Mouse (Mus musculus) activated CD4-positive, CD25-positive, alpha-beta regulatory T cell, adult 4 months (primary cell): Measurements from ENCODE around the gene Klk1b26. TPM values are rescaled to one million over a fixed set of nuclear protein-coding genes. Genes with fewer than 3 reads are reported as not detected.
"Not testable (repeated sequence)": the region's sequence is repeated elsewhere in the genome, so short reads cannot be mapped to it uniquely, and the experiment has no call there.

Experiments
- ATAC-seq: one replicate; pipeline ENCODE4 v1.8.0; 2017
- polyA plus RNA-seq, 2 experiments: library from polyadenylated mRNA; unstranded; fragments of 100-300 nt; shearing (Covaris generic); gene quantifications; one replicate each; pipeline ENCODE4 v1.2.1; 2017

Klk1b26 gene
- not detected for polyA plus RNA-seq

GRCm38 (mm10) chr7:44011868-44012267 is at the start of gene Klk1b26:
TSS of gene Klk1b26 (plus strand) at chr7:44012168.
- ATAC-seq, result not testable (repeated sequence)

GRCm38 (mm10) chr7:43966451-43966850 is 45.5 kb upstream of the Klk1b26 start, which contains the start of gene Klk1b1:
TSS of gene Klk1b1 (plus strand) at chr7:43966751.
- no peak for ATAC-seq

- ATAC-seq, result no peak
These were observed 44.9 kb upstream of the Klk1b26 start for GRCm38 (mm10) chr7:43967058-43967457.

- ATAC-seq, result no peak
These were observed 44.4 kb upstream of the Klk1b26 start for GRCm38 (mm10) chr7:43967612-43968011.

DNA sequence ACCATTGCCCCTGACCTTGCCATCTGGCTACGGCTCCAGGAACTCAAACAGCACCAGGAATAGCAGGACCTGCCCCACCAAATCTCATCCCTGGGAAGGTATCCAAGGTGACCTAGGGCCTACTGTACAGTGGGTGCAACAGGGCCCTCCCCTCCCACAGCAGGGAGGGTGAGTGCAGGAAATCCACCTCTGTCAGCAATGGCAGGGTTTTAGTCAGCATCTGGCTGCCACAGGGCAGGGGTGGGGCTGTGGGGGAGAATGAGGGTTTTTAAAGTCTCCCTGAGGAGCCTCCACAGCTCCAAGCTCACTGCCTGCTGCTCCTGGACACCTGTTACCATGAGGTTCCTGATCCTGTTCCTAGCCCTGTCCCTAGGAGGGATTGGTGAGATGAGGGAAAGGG is 36.2 kb upstream of the Klk1b26 start, which contains the start of gene Klk1b9:
TSS of gene Klk1b9 (plus strand) at position 301 of the 400 bp plus-strand sequence.
- ATAC-seq, result not testable (repeated sequence)

DNA sequence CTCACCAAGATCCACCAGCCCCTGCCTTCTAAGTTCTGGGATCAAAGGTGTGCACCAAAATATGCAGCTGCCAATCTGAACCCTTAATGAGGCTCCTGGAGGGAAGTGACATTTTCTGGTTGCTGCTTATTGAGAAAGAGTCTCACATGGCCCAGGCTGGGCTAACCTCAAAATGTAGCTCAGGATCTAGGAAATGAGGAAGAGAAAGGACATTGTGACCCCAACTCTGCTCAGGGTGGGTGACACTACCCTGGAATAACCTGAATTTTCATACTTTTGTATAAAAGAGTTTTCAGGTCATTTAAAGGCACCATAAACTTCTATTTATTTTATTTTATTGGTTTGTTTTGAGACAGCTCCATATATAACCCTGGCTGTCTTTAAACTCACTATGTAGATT is 26.3 kb upstream of the Klk1b26 start:
- ATAC-seq, result no peak

GRCm38 (mm10) chr7:43994821-43995220 is 17.1 kb upstream of the Klk1b26 start:
- ATAC-seq, result not testable (repeated sequence)

GRCm38 (mm10) chr7:43995577-43995976 is 16.4 kb upstream of the Klk1b26 start, which contains the start of gene Klk1b11:
TSS of gene Klk1b11 (plus strand) at chr7:43995877.
- ATAC-seq, result not testable (repeated sequence)

DNA sequence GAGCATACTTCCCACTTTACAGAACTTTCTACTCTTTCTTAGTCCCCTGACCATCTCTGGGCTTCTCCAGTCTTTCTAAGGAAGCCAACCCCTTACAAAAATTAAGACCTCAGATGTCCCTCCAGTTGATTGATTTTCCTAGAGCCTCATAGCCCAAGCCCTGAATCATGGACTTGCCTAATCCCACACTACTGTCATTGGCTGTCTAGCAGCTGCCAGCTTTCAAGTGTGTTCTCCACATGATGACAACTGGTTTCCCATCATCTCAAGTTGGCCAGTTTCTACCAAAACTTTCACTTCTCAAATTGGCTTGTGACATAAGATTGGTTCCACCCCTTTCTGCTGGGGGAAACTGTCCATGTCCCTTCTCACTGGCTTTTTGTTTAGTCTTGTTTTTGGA is 7.1 kb upstream of the Klk1b26 start:
- ATAC-seq, result no peak

DNA sequence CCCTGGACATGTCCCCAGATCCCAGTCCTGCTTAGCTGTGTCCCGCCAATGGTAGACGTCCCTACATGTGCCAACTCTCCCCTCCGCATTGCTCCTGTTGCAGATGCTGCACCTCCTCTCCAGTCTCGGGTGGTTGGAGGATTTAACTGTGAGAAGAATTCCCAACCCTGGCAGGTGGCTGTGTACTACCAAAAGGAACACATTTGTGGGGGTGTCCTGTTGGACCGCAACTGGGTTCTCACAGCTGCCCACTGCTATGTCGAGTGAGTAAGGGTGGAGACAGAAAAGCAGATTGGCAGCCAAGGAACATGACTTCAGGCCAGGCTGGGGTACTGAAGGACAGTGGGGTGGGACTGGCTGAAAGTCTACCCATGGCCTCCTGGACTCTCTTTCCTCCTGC is 2.7 kb downstream of the Klk1b26 start:
- ATAC-seq, result not testable (repeated sequence)

DNA sequence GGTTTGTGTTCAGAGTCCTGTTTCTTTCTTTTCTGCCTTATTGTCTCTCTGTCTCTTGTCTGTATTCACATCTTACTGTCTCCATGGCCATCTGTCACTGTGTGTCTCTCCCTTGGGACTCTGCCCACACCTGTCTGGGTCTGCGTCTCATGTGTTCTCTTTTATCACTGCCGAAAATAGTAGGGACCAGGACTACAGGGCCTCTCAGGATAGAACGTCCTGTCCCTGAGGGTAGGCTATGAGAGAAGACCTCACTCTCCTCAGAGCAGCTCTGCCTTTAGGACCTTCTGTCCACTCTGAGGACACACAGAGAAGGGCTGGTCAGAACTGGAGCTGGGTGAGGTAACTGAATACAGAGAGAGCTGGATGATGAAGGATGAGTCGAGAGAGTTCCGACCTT is 3.1 kb downstream of the Klk1b26 start:
- no peak for ATAC-seq

DNA sequence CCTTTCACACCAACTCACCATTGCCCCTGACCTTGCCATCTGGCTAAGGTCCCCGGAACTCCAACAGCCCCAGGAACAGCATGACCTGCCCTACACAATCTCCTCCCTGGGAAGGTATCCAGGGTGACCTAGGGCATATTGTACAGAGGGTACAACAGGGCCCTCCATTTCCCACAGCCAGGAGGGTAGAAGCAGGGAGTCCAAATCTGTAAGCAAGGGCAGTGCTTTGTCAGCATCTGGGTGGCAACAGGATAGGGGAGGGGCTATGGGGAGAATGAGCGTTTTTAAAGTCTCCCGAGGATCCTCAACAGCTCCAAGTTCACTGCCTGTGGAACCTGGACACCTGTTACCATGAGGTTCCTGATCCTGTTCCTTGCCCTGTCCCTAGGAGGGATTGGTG is 40.0 kb downstream of the Klk1b26 start, which contains the start of gene Klk1b27:
TSS of gene Klk1b27 (plus strand) at position 301 of the 400 bp plus-strand sequence.
- ATAC-seq, result not testable (repeated sequence)

Other genes with a start within 250 kb of the Klk1b26 start
- gene Klk12, start 243.3 kb upstream of the Klk1b26 start, polyA plus RNA-seq, result not detected
- gene Klk11, start 237.6 kb upstream of the Klk1b26 start, polyA plus RNA-seq, result under 1 TPM in 1 of 2 experiments, not detected in 1; 0.36 TPM
- gene Klk10, start 231.1 kb upstream of the Klk1b26 start, polyA plus RNA-seq, result under 1 TPM in 1 of 2 experiments, not detected in 1; 0.32 TPM
- not detected for gene Klk9, start 220.3 kb upstream of the Klk1b26 start, polyA plus RNA-seq
- gene Klk8, start 214.6 kb upstream of the Klk1b26 start, polyA plus RNA-seq, result 100 to 1,000 TPM; 179 to 197 TPM
- gene Klk7, start 200.9 kb upstream of the Klk1b26 start, polyA plus RNA-seq, result not detected
- gene Klk6, start 187.7 kb upstream of the Klk1b26 start, polyA plus RNA-seq, result not detected
- not detected for gene Klk5, start 170.2 kb upstream of the Klk1b26 start, polyA plus RNA-seq
- not detected for gene Klk4, start 131.0 kb upstream of the Klk1b26 start, polyA plus RNA-seq
- not detected for gene Klk15, start 78.4 kb upstream of the Klk1b26 start, polyA plus RNA-seq
- not detected for gene Klk1b8, start 61.5 kb upstream of the Klk1b26 start, polyA plus RNA-seq
- not detected for gene Klk1b1, start 45.4 kb upstream of the Klk1b26 start, polyA plus RNA-seq
- not detected for gene Klk1b9, start 36.1 kb upstream of the Klk1b26 start, polyA plus RNA-seq
- gene Klk1b11, start 16.3 kb upstream of the Klk1b26 start, polyA plus RNA-seq, result not detected
- 1 to 10 TPM; 1.2 to 3.9 TPM for gene Klk1b27, start 40.1 kb downstream of the Klk1b26 start, polyA plus RNA-seq
- not detected for gene Klk1b21, start 90.2 kb downstream of the Klk1b26 start, polyA plus RNA-seq
- not detected for gene Klk1b22, start 100.5 kb downstream of the Klk1b26 start, polyA plus RNA-seq
- gene Klk1b16, start 124.6 kb downstream of the Klk1b26 start, polyA plus RNA-seq, result not detected
- gene Klk1b24, start 176.1 kb downstream of the Klk1b26 start, polyA plus RNA-seq, result not detected
- gene Klk1b3, start 186.0 kb downstream of the Klk1b26 start, polyA plus RNA-seq, result not detected
- gene Klk1b4, start 195.3 kb downstream of the Klk1b26 start, polyA plus RNA-seq, result not detected
- gene Klk1b5, start 203.8 kb downstream of the Klk1b26 start, polyA plus RNA-seq, result not detected
- gene Klk1, start 213.2 kb downstream of the Klk1b26 start, polyA plus RNA-seq, result not detected
- gene Gm36864, start 224.0 kb downstream of the Klk1b26 start, polyA plus RNA-seq, result not detected
- gene 1700028J19Rik, start 234.5 kb downstream of the Klk1b26 start, polyA plus RNA-seq, result 1 to 10 TPM; 1.0 to 1.7 TPM
- gene 2410002F23Rik, start 234.6 kb downstream of the Klk1b26 start, polyA plus RNA-seq, result 10 to 100 TPM; 74.0 to 88.7 TPM
- not detected for gene Acp4, start 245.2 kb downstream of the Klk1b26 start, polyA plus RNA-seq
- not detected for gene Gm15517, start 249.3 kb downstream of the Klk1b26 start, polyA plus RNA-seq